Mouse (Mus musculus) liver, postnatal 0 days (tissue): ENCODE data around the gene Atf5. TPM values are rescaled to one million over a fixed set of nuclear protein-coding genes. Genes with fewer than 3 reads are reported as not detected.

Experiments
- ATAC-seq: fragments of 200-750 bp; cut with Nextera tagmentation; 2 replicates; pipeline ENCODE4 v1.8.0; 2017; ENCODE audit warnings: mild to moderate bottlenecking, moderate library complexity
- DNase-seq: peaks from one replicate; pipeline ENCODE4 v3.0.0-alpha.2; 2016
- H3K27ac ChIP-seq: fragments of 300-500 bp; sonication (generic); 2 replicates; pipeline ENCODE4 v1.5.1; 2014; ENCODE audit warnings: antibody characterized with exemption, moderate library complexity, mild to moderate bottlenecking, low read depth
- H3K27me3 ChIP-seq: fragments of 300-500 bp; sonication (generic); 2 replicates; pipeline ENCODE4 v1.6.1; 2014; ENCODE audit warnings: low read length, control low read depth, mixed read lengths; ENCODE audit not compliant: insufficient read depth
- H3K36me3 ChIP-seq: fragments of 300-500 bp; sonication (generic); replicated peaks from 2 replicates; pipeline ENCODE4 v1.6.1; 2014; ENCODE audit warnings: mild to moderate bottlenecking, control low read depth, low read length, moderate library complexity, mixed read lengths; ENCODE audit not compliant: insufficient read depth
- H3K4me1 ChIP-seq: fragments of 300-500 bp; sonication (generic); 2 replicates; pipeline ENCODE4 v1.6.1; 2014; ENCODE audit warnings: antibody characterized with exemption, mild to moderate bottlenecking, control low read depth; ENCODE audit not compliant: insufficient read depth
- H3K4me2 ChIP-seq: fragments of 300-500 bp; sonication (generic); 2 replicates; pipeline ENCODE4 v1.6.1; 2014; ENCODE audit warnings: low read depth, mild to moderate bottlenecking, low read length, moderate library complexity, mixed read lengths
- H3K4me3 ChIP-seq: fragments of 300-500 bp; sonication (generic); 2 replicates; pipeline ENCODE4 v1.5.1; 2014; ENCODE audit warnings: low read depth, low read length
- H3K9ac ChIP-seq: fragments of 300-500 bp; sonication (generic); replicated peaks from 2 replicates; pipeline ENCODE4 v1.6.1; 2014; ENCODE audit warnings: mild to moderate bottlenecking, moderate library complexity
- H3K9me3 ChIP-seq: fragments of 300-500 bp; sonication (generic); 2 replicates; pipeline ENCODE4 v1.6.1; 2016; ENCODE audit warnings: mild to moderate bottlenecking, control low read depth, low read length, mixed read lengths
- CTCF ChIP-seq: sonication (generic); IDR thresholded peaks from 2 replicates; pipeline ENCODE4 v1.5.1; 2016; ENCODE audit warnings: antibody characterized with exemption, low read depth
- EP300 ChIP-seq: IDR thresholded peaks from 2 replicates; pipeline ENCODE4 v1.6.1; 2016; ENCODE audit warnings: antibody characterized with exemption, low read depth, mild to moderate bottlenecking
- WGBS: fragments of 180-500 bp; shearing (Covaris S2); extraction: QIAGEN DNeasy Blood & Tissue Kit; methylation state at CpG from one replicate; pipeline ENCODE4 v1.1.7; 2014; ENCODE audit not compliant: insufficient replicate concordance; 5-methylcytosine and 5-hydroxymethylcytosine counted together
- polyA plus RNA-seq: library from polyadenylated mRNA; unstranded; fragments of >200 nt; fragmentation: Nextera tagmentation; extraction: Ambion mirVana; gene quantifications from 2 replicates; pipeline ENCODE4 v1.2.1, GENCODE M21; 2015

The Atf5 gene
- polyA plus RNA-seq, 1 experiment from 2014 or later: 66.6 TPM

GRCm38 (mm10) chr7:44838073-44838472 lies 21.6 kb upstream of the Atf5 start:
- TF ChIP-seq CTCF (no peak), EP300 (no peak)
- Histone ChIP-seq H3K4me2 (no peak overlapping the region), H3K4me1 (peaks cover 24% of the 10 kb centered on the region), H3K27me3 (0 out of 2 replicates have a peak, but pooled peaks cover 9% of the 10 kb centered on the region), H3K27ac (no peak overlapping the region), H3K36me3 (peaks cover 14% of the 10 kb centered on the region), H3K9me3 (no peaks in the 10 kb centered on the region), H3K4me3 (no peak overlapping the region), H3K9ac (no peak overlapping the region)
- DNase-seq (no peak), ATAC-seq (no peak)
- 82% methylated on average over 6 of the region's 6 CpGs for WGBS

GRCm38 (mm10) chr7:44836423-44837053 lies 20.1 kb upstream of the Atf5 start:
- TF ChIP-seq CTCF: no peak
- no peak for TF ChIP-seq EP300
- H3K36me3 ChIP-seq: peaks cover 5% of the 10 kb centered on the region
- DNase-seq (no peak), ATAC-seq (no peak)
- WGBS: 74% methylated on average over 9 of the region's 9 CpGs
- H3K9me3 ChIP-seq: no peaks in the 10 kb centered on the region
- peaks cover 24% of the 10 kb centered on the region for H3K4me1 ChIP-seq
- peak overlapping the region; percentile 6; the same call in 1 of the 2 replicates for H3K4me2 ChIP-seq
- H3K27ac ChIP-seq: no peak overlapping the region
- no peak overlapping the region for H3K4me3 ChIP-seq
- 0 out of 2 replicates have a peak, but pooled peaks cover 9% of the 10 kb centered on the region for H3K27me3 ChIP-seq
- no peak overlapping the region for H3K9ac ChIP-seq

DNA sequence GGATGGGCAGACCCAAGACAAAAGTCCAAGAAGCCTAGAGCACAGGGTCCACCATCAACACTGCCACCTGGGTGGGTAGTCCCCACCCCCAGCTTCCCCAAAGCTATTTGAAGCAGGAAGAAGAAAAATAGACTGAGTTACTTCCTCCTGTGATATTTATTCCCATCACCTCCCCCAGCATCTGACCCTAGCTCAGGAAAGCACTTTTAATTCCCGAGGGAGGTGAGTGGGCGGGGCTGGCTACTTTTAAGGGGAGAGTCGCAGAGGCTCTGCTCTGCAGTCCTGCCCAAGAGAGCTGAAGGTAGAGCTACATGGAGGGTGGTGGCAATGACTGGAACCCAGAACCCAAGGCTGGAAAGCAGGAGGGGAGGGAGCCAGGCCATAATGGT lies 19.6 kb upstream of the Atf5 start:
- ATAC-seq: no peak
- TF ChIP-seq EP300: no peak
- DNase-seq: no peak
- Histone ChIP-seq H3K9ac (no peak overlapping the region), H3K4me3 (no peak overlapping the region), H3K27me3 (0 out of 2 replicates have a peak, but pooled peaks cover 9% of the 10 kb centered on the region), H3K36me3 (peaks cover 4% of the 10 kb centered on the region; the same call in 1 of the 2 replicates), H3K4me2 (peak overlapping the region; percentile 6; the same call in 1 of the 2 replicates), H3K9me3 (no peaks in the 10 kb centered on the region), H3K4me1 (peaks cover 24% of the 10 kb centered on the region), H3K27ac (no peak overlapping the region)
- 32% methylated on average over 3 of the region's 3 CpGs for WGBS

- Histone ChIP-seq H3K4me2 (no peak overlapping the region), H3K27me3 (0 out of 2 replicates have a peak, but pooled peaks cover 9% of the 10 kb centered on the region), H3K9me3 (no peaks in the 10 kb centered on the region), H3K4me1 (peaks cover 24% of the 10 kb centered on the region), H3K36me3 (peaks cover 9% of the 10 kb centered on the region), H3K4me3 (no peak overlapping the region), H3K27ac (no peak overlapping the region), H3K9ac (no peak overlapping the region)
- TF ChIP-seq CTCF: no peak
- no peak for TF ChIP-seq EP300
- DNase-seq (no peak), ATAC-seq (no peak)
- 91% methylated on average over 1 of the region's 1 CpGs for WGBS
Measured at GRCm38 (mm10) chr7:44835373-44836015, 19.0 kb upstream of the Atf5 start.

- ATAC-seq: no peak
- H3K9me3 ChIP-seq: no peaks in the 10 kb centered on the region
- peaks cover 9% of the 10 kb centered on the region for H3K4me1 ChIP-seq
- H3K27me3 ChIP-seq: no peaks in the 10 kb centered on the region
- H3K9ac ChIP-seq: no peak overlapping the region
- H3K4me2 ChIP-seq: no peak overlapping the region
- 78% methylated on average over 4 of the region's 4 CpGs for WGBS
- no peak overlapping the region for H3K27ac ChIP-seq
- no peak overlapping the region for H3K4me3 ChIP-seq
- no peak for TF ChIP-seq CTCF
- TF ChIP-seq EP300: no peak
- no peak for DNase-seq
- peaks cover 32% of the 10 kb centered on the region for H3K36me3 ChIP-seq
Measured at GRCm38 (mm10) chr7:44832763-44833162, 16.3 kb upstream of the Atf5 start.

- no peak overlapping the region for H3K27ac ChIP-seq
- H3K27me3 ChIP-seq: no peaks in the 10 kb centered on the region
- H3K4me2 ChIP-seq: no peak overlapping the region
- H3K36me3 ChIP-seq: peaks cover 38% of the 10 kb centered on the region
- WGBS: 88% methylated on average over 5 of the region's 5 CpGs
- ATAC-seq (no peak), DNase-seq (no peak)
- H3K4me1 ChIP-seq: no peaks in the 10 kb centered on the region
- no peaks in the 10 kb centered on the region for H3K9me3 ChIP-seq
- H3K9ac ChIP-seq: no peak overlapping the region
- TF ChIP-seq EP300 (no peak), CTCF (no peak)
- H3K4me3 ChIP-seq: no peak overlapping the region
Measured at GRCm38 (mm10) chr7:44828706-44829105, 12.2 kb upstream of the Atf5 start.
